Mouse (Mus musculus) layer of hippocampus, adult 8-10 months (tissue): Measurements from ENCODE around the gene Ptprg. TPM values are rescaled to one million over a fixed set of nuclear protein-coding genes. Genes with fewer than 3 reads are reported as not detected.

Source experiments
- total RNA-seq, 4 experiments: library from RNA; stranded (reverse); gene quantifications; 2 replicates each; pipeline ENCODE4 v1.2.4; 2022

Gene Ptprg
- total RNA-seq, 4 experiments from 2014 or later: 88.2 to 105 (median 94.3) TPM

Other genes with a start within 250 kb of the Ptprg start
- under 1 TPM; 0.32 to 0.63 (median 0.49) TPM for gene Gm3839, start 196.8 kb upstream of the Ptprg start, total RNA-seq